Mouse (Mus musculus) retina, postnatal 1 day (tissue): ENCODE measurements around the gene Fgf18.

Experiments
- DNase-seq: peaks from one replicate; pipeline ENCODE4 v3.0.0-alpha.2; 2012

The Fgf18 gene

DNA sequence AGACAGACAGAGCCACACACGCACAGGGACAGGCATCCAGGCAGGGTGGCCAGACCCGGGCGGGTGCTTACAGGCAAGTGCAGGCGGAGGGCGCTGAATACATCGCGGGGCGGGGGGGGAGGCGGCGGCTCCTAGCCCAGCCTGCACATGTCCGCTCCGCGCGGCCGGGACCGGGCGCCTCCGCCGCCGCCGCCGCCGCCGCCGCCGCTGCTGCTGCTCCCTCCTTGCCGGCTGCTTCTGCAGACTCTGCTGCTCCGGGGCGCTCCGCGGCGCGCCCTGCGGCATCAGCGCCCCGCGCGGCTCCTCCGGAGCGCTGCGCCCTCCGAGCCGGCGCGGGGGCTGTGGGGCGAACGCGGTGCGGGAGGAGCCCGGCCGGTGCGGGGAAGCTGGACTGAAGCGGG, at the start of gene Fgf18:
TSS of gene Fgf18 (minus strand) at position 230 of the 401 bp plus-strand sequence.
- no peak for DNase-seq

DNA sequence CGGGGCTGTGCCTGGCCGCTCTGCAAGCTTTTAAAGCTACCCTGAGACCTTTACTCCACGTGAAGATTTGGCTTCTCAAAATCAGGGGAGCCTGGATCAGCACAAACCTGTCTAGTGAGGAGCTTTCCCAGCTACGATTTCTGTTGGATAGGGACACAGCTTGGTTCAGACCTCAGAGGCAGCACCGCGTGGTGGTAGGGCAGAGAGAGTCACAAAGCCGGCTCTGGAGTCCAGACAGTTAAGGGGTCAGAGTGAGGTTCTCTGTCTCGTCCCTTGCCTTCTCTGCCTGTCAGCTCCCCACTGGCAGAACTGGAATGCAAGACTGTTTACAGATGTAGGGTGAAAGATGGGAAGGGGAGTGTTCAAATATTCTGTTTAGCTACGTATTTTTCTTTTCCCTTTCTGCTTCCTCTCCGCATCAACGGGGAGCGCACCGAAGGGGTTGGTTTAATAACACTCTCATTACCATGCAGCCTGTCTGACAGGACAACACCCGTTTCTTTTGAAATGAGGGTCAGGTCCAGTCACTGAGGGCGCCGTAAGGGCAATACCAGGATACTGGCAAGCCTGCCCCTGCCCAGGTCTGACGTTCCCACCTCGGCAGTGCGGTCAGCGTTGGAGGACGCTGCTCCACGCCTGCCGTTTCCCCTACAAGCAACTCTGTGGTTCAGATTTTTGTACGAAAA, 49.4 kb upstream of the Fgf18 start:
- DNase-seq = peak; percentile 29

DNA sequence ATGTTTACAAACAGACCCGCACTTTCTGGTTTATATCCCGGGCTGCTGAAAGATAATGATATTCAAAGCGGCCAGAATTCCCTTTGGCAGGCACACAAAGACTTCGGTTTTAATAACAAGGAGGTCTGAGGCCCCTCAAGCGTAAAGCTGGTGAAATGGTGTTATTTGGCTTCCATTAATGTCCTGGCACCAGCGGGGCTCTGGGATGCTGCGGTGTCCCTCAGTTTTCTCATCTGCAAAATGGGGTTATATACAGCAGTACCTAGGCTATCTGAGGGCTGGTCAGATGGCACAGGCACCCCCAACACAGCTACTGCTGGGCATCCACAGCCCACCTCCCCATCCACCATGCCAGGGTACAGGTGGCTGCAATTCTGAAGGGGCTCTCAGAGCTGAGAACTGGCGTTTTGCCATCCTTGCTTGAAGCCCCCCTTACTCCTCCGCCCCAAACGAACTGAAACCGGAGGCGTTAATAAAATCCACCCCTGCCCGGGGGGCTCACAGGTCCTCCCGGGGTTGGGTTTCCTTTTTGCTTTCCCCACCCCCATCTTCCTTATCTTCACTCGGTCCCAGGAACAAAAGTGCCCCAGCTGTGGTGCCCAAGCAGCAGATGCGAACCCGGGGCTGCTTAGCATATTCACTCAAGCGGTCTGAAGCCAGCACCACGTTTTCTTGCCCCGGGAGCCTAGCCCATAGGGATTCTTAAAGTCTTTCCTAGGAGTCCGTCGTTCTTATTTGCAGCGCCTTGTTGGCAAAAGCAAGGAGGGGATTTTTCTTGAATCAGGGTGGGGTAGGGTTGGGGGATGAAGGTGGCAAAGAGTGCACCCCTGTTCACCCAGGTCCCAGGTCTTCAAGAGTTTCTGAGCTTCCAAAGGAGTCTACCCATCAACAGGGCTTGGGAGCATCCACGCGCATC, 48.6 kb upstream of the Fgf18 start:
- peak; percentile 9 for DNase-seq

DNA sequence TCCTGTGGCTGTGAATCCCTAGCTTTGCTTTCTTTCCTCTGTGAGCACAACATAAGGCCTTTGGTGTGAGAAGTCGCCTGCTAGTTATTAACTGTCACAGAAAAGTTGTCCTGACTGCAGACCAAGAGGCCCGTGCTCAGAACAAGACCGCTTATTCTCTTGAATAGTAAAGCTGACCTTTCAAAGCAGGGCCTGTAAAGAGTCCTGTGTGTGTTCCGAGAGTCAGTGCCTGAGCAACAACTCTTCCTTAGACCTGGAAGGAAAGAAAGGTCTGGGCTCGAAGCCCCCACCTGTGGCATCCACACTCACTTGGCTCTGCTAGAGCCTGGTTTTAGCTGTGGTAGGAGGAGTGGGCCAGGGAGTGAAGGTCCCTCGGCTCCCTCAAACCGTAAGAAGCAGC, 47.9 kb upstream of the Fgf18 start:
- DNase-seq = no peak

DNA sequence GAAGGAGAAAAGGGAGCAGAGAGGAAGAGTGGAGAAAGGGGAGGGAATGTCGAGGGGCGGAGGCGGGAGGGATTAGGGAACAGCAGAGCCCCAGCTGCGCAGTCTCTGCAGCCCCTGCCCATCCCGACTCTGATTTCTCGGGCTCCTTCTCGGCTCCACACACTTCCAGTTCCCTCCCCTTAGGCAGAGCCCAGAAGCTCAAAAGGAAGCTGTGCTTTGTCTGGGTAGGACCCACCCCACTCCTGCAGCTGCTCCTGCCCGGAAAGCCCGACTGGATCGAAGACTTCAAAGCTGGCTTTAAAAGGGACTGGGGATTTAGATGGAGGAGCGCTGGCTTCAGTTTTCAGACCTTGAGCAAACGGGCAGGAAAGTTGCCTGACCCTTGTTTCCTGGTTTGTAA, 46.5 kb upstream of the Fgf18 start:
- DNase-seq = no peak

DNA sequence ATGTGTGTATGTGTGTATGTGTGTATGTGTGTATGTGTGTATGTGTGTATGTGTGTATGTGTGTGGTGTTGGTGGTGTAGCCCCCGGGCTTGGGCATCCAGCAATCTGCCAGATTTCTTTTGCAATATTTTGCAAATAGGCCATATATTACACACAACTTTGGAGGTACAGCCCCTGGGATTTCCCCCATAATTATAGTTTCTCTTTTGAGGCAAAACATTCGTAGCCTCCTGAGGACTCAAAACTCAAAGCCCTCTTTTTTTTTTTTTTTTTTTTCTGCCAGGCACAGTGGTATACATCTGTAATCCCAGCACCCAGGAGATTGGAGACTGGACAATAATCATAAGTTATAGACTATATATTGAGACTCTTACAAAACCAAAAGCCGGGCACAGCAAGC, 34.6 kb upstream of the Fgf18 start:
- no peak for DNase-seq

DNA sequence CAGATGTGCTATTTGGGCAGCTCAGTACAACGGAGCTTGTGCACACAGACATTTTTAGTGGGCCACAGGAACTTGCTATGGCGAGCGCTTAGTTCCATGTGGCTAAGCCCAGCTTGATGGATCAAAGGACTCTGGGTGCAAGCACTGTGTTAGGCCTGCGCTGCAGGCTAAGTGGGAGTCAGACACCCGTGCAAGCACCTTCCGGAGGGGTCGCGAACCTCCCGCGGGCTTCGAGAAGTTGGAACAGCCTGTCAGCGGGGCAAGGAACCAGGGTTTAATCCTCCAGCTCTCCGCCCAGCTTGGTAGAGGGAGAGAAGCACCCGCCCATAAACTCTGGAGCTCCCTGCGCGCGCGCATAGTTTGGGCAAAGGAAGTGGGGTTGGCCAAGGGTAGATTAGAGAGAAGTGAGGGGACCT, 33.5 kb upstream of the Fgf18 start:
- peak; percentile 62 for DNase-seq

DNA sequence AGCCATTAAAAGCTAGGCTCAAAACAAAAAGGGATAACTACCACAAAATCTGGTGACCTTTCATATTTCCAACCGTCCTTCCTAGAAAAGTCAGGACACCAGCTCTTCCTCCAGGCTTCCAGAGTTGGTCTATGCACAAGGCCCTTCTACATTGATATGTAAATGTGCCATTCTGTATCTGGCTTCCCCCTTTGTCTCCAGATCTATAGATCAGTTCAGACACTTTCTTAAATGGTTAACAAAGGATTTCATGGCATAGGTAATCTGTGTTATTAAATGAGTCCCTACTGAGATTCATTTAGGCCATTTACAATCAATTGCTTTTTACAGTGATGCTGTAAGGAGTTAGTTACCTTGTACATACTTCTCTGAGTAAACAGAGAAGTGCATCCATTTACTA, 32.6 kb upstream of the Fgf18 start:
- DNase-seq = no peak

DNA sequence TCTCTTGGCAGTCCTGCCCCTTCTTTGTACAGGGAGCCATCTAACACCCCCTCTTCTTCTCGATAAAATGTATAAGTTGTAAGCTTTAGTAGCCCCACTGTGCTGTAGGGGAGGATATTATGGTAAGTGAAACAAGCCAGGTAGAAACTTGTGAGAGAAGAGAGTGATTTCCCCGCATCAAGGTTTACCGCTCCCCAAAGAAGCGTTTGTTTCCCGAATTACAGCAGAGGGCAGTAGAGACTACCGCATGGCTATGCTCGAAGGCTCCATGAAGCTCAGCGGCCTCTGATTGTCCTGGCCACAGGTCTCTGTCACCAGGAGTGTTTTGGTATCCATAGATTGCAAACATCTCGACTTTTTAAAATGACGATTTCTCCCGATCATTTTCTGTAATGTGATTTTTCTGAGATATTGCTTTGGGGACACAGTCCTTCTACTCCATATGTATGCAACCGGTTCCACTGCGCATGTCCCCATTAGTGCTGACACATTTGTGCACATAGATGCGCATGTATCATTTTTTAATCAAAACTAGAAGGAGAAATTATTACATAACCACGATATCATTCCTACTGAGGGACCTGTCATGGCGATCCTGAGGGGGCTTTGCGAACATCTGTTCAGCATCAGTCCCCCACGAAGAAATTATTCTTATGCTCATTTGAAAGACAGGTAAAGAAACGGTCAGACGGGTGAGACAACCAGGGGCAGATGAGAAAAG, 29.5 kb upstream of the Fgf18 start:
- DNase-seq = peak; percentile 76

DNA sequence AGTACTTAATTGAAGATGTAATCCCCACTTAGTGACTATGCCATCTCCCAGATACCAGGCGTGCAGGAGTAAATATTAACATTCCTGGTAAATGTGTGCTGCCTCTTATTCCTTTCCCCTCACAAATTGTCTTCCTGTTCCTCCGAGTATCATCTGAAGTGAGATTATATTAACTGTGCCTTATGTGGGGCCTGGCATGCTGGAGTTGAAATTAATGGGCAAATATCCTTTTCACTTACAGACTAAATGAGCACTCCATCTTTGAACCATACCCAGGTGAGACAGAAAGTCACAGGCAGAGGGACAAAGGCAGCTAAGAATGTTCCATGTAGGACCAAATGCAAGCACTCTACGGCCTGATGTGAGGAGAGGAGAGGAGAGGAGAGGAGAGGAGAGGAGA, 28.6 kb upstream of the Fgf18 start:
- no peak for DNase-seq

DNA sequence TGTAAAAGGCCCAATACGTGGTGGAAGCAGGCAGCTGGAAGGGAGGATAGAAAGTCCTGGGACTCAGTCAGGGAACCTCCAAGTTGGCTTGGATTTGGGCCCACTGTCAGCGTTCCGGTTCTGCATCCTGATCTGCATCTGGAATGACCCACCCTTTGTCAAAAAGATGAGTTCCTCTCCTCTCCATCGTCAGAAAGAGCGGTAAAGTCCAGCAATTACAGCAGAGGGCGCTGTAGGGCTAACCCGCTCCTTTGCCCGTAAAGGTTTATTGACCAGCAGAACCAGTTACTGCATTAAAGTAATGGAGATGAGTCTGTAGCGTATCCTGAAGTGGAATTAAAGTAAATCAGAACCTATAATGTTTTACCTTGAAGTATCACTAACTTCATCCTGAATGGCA, 23.3 kb upstream of the Fgf18 start:
- DNase-seq = peak; percentile 68

DNA sequence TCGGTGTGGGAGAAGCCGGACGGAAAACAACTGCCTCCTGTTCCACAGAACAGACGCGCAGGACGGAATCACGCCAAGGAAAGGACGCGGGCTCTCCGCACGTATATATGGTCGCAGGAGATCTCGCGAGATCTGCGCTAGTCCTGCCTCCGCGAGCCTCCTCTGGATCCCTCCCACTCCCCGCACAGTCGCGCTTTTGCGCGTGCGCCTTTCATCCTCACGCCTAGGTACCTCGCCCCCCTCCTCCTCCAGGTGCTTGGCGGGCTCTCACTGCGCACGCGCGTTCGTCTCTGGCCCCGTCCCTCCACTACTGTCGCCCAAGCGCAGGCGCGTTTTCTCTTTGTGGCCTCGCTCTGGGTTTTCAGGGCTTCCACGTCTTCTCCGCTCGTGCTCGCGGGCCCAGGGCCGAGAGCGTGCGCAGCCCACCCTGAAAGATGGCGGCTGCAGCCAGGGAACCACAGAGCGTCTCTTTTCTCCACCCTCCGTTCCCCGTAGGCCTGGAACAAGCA, 15.9 kb upstream of the Fgf18 start, which contains the start of gene Npm1:
TSS of gene Npm1 (minus strand) at position 209 of the 509 bp plus-strand sequence.
- DNase-seq = peak; percentile 100

DNA sequence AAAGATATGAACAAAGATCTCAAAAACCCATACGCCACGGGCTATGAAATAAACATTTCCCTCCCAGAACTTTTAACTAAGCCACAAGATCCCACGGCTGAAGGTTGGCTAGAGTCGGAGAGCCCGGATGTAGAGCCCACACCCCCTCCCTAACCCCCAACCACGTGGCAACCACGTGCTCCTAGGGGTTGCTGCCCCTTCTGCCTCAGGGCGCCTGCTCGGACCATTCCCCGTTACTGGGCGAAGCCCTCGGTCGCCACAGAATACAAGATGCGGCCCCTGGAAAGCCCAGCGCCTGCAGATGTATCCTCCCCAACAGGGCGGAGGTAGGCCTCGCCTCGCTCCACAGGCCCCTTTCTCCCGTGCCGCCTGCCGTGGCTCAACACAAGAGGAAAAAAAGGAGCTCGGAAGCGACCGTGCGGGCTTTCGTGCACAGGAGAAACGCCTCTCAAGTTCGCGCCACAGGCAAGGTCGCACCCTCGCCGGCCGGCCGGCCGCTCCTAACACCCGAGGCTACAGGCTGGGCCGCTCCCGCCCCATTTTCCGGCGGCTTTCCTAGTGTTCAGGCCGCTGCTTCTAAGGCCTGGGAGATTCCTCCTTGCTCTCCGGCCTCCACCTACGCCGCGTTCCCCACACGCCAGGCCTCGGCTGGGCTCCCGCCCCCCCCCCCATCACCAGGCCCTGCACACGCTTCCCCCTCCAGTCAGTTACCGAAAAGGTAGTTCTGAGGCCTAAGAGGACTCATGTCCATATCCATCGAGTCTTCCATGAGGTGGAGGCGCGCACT, 15.2 kb upstream of the Fgf18 start:
- DNase-seq = peak; percentile 88

DNA sequence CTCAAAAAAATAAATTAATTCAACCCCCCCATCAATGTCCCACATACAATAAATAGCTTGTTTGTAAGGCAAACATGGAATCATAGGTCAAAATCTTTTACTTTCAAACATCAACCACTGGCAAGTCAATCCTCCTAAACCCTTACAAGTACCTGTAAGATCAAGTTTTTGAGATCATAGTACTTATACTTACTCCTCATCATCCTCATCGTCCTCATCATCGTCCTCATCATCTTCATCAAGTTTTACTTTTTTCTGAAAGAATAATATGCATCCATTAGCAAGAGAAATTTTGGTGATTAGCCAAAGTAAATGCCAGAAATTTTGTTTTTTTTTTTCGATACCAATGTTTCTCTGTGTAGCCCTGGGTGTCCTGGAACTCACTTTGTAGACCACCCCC, 12.5 kb upstream of the Fgf18 start:
- DNase-seq = no peak

DNA sequence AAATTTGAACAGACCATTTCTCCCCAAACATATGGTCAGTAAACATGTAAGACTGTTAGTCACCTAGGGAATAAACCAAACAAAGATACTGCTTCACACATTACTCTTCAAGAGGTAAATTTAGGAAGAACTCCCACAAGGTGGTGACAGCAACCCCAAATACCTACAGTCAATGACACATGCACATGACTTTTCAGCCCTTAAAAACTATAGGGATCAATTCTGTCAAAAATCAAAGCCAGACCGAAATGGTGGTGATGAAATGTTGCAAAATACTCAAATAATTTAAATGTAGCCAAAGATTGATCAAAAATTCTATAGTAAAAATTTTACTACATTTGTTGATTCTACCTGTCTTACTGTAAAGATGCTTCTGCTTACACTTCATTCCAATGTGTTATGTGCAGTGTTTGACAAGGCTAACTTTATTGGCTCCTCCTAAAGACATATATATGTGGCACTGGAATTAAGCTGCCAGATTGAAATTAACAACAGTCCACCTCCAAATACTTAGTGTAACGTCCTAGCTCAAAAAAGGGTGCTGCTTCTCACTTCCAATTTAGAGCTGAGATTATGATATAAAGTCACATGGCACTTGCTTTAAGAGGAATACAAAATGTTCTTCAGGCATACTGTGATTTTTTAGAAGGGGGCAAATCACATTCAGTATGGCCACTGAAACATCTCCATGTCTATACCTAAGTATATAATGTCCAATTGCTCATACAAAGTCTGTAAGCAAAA, 10.4 kb upstream of the Fgf18 start:
- no peak for DNase-seq

DNA sequence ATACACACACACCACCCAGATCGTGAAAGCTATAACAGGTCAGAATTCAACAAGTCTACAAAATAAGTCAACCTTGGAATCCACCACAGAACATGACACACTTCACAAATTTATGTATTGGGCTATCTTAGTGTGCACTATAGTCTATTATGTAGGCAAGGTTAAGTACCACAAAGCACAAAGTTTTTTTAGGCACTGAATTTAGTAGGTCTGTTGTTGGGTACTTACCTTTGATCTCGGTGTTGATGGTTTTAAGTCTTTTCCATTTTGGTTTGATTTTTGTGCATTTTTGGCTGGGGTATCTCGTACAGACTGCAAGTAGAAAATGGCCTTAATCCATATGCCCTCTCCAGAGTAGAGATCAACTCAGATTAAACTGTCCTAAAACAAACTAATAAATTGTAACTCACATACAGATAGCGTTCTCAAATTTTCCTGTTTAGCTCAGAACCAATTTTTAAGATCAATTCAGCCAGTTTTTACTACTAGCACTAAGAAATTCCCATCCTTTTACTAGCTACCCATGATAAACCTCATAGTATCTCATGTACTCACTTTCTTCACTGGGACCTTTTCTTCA, 9.3 kb upstream of the Fgf18 start:
- no peak for DNase-seq

DNA sequence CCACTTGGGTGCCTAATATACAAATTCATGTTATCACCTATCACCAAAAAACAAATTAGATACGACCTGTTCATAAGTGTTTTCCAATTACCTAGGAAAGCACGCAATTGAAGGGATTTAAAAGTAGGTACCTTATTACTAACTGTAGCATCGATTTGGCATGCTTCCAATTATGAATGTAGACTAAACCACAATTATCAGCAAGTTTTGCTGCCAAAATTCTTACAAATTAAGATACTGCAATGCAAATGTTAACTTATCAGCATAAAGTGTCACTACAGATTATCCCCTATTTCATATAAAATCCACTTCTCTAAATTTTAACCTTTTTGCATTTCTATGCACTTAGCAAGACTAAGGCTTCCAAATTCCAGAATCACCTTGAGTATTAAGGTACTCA, 7.3 kb upstream of the Fgf18 start:
- no peak for DNase-seq

DNA sequence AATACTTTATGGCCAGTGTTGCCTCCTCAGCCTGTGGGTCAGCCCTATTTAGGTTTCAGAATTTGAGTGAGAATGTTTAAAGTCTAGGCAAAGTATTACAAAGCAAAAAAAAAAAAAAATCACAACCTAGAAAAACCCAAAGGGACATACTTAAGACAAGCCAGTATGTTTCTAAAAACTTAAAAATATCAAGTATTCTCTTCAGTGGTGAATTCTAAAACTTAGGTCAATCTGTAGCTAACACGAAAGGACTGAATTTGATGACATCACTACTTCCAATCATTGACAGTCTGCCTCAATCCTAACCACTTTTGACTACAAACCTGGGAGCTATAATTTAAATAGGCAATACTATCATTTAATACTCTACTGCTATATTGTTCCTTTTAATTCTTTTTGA, 5.8 kb upstream of the Fgf18 start:
- no peak for DNase-seq

DNA sequence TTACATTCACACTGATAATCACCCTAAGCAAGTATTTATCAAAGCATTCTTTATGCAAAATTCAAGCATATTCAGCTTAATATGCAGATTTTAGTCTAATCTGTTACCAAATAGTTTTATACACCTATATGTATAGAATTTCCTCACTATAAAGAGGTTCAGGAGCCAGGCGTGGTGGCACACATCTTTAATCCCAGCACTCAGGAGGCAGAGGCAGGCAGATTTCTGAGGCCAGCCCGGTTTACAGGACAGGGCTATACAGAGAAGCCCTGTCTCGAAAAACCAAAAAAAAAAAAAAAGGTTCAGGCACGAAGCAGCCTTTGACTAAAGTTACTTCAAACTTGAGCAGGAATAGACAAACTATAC, 4.6 kb upstream of the Fgf18 start:
- DNase-seq = no peak

DNA sequence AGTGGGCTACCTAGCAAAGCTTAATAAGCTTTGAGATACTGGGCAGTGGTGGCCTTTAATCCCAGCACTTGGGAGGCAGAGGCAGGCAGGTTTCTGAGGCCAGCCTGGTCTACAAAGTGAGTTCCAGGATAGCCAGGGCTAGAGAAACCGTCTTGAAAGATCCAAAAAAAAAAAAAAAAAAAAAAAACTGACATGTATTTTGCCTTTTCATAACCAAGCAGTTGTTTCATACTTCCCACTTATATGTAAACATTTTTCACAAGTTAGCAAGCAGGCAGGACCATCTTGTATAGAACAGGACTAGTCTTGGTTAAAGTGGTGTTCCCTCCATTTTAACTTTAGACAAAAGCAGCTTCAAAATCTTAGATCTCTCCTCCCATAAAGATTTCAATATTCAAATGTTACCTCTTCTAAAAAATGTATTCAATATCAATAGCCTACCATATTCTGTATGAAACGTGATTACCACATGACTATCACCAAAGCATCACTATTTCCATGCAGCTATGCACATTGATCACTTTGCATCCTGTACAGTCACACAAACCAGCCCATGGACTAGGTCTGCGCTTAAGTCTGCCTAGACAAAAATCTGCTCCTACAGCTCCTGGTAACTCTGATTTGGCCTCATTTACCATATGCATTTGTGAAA, 4.1 kb upstream of the Fgf18 start:
- DNase-seq = no peak

DNA sequence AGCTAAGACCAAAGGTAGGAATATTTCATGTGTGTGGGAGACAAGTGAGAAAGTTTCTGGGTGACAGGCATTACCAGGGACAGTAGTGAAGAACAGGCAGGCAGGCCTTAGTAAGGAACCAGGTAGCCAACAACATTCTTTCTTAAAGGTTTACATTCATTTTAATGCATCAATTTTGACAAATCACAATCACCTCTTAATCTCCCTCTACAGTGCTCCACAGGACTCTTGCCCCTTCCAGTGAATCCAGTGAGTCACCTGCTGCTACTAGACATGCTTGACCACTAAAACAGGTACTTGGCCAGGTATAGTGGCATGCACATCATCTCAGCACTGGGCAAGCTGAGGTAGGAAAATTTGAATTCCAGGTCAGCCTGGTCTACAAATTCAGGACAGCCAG, 3.2 kb upstream of the Fgf18 start:
- DNase-seq = no peak
